Mouse (Mus musculus) limb, embryonic 10.5 days (tissue): Measurements from ENCODE around the gene Hic2. TPM values are rescaled to one million over a fixed set of nuclear protein-coding genes. Genes with fewer than 3 reads are reported as not detected.
A peak's percentile ranks its signal among the peaks of the same experiment; 100 is the strongest.

Experiments used
- DNase-seq: peaks from one replicate; pipeline ENCODE4 v3.0.0-alpha.2; 2017; ENCODE audit warnings: low spot score
- H3K27ac ChIP-seq: fragments of 300-500 bp; sonication (generic); 2 replicates; pipeline ENCODE4 v1.5.1; 2016; ENCODE audit warnings: mild to moderate bottlenecking
- H3K27me3 ChIP-seq: fragments of 300-500 bp; sonication (generic); 2 replicates; pipeline ENCODE4 v1.6.1; 2016; ENCODE audit warnings: low read depth, mild to moderate bottlenecking; ENCODE audit not compliant: poor library complexity, severe bottlenecking
- H3K36me3 ChIP-seq: fragments of 300-500 bp; sonication (generic); 2 replicates; pipeline ENCODE4 v1.6.1; 2016; ENCODE audit warnings: mild to moderate bottlenecking, moderate library complexity
- H3K4me1 ChIP-seq: fragments of 300-500 bp; sonication (generic); 2 replicates; pipeline ENCODE4 v1.6.1; 2016
- H3K4me3 ChIP-seq: fragments of 300-500 bp; sonication (generic); 2 replicates; pipeline ENCODE4 v1.5.1; 2016; ENCODE audit warnings: mild to moderate bottlenecking, moderate library complexity
- H3K9me3 ChIP-seq: fragments of 300-500 bp; sonication (generic); replicated peaks from 2 replicates; pipeline ENCODE4 v1.6.1; 2016; ENCODE audit warnings: mild to moderate bottlenecking
- WGBS: fragments of 180-500 bp; shearing (Covaris S2); methylation state at CpG from one replicate; pipeline ENCODE4 v1.1.7; 2016; 5-methylcytosine and 5-hydroxymethylcytosine counted together
- polyA plus RNA-seq: library from polyadenylated mRNA; unstranded; fragments of >200 nt; fragmentation: Nextera tagmentation; extraction: Ambion mirVana; gene quantifications from 2 replicates; pipeline ENCODE4 v1.2.1, GENCODE M21; 2016

Hic2 gene
- polyA plus RNA-seq, 1 experiment from 2014 or later, result 19.3 TPM

DNA sequence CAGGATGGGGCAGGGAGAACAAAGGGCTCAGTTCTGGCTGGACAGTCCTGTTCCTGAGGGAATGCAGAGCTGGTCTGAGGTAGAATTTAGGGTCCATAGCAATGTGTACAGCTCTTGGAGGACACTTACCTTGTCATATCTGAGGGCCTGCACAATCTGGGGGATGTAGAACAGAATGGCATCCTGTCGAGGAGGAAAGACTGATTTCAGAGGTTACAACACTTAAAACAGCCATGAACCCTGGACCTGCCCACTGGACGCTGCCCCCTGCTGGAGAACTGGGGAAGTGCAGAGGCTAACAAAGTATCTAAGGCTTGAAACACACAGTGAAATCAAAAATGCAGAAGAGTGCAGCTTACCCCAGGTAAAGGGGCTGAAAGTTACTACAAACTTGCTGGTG, 59.4 kb downstream of the Hic2 start:
- peak; percentile 91 for DNase-seq
- Histone ChIP-seq H3K27me3 (no peaks in the 10 kb centered on the region), H3K9me3 (no peaks in the 10 kb centered on the region), H3K4me1 (no peaks in the 10 kb centered on the region), H3K36me3 (peaks cover 60% of the 10 kb centered on the region), H3K27ac (peak overlapping the region; percentile 14; the same call in 1 of the 2 replicates), H3K4me3 (no peak overlapping the region)
- WGBS, result 5% methylated on average over 2 of the region's 2 CpGs

DNA sequence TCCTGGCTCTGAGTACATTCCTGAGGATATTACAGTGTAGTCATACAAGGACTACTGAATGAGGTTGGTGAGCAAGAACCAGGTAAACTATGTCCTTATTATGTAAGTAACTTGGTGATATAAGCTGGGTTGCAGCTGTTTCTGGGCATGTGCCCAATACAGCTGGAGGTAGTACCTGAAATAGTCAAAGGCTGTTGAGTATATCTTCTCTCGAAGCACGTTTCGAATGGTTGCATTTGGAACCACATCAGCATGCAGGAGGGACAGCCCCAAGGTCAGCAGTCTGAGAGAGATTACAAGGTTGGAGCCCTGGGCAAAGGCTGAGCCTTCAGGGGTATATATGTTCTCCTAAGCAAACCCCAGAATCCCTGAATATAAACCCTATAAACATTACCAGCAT, 67.4 kb downstream of the Hic2 start:
- no peak for DNase-seq
- no peaks in the 10 kb centered on the region for H3K27me3 ChIP-seq
- no peaks in the 10 kb centered on the region for H3K4me1 ChIP-seq
- WGBS, result 93% methylated on average over 3 of the region's 3 CpGs
- no peaks in the 10 kb centered on the region for H3K9me3 ChIP-seq
- no peak overlapping the region for H3K27ac ChIP-seq
- peaks cover 71% of the 10 kb centered on the region for H3K36me3 ChIP-seq
- H3K4me3 ChIP-seq, result no peak overlapping the region

DNA sequence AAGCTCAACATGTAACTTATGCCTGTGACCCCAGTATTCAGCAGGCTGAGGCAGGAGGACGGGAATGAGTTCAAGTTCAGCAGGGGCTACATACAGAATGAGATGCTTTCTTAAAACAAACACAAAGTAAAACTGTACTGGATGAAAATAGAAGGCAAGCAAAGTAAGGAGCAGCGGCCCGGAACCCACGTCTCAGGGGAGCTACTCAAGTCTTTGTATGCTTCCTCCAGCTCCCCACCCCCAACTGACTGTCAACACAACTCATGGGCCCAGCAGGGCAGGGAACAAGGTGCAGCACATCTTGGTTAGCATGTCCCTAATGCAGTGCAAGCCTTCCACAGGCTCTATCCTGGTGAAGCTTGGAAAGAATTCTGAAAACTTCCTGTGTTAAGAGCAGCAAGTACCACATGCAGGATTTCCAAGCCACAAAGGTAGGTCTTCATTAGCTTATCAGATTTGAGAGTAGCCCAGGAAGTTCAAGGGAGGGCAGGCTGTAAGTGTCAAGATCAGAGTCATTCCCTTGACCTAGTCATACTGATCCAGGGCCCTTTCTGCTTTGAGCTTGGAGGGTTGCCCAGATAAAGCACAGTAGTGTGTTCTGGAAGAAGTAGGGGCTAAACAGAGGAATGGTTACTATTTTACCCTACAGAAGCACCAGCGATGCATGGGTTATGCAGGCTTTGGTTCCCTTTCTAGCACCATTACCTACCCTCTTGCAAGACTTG, 70.3 kb downstream of the Hic2 start:
- no peaks in the 10 kb centered on the region for H3K27me3 ChIP-seq
- H3K4me3 ChIP-seq, result no peak overlapping the region
- H3K9me3 ChIP-seq, result no peaks in the 10 kb centered on the region
- no peak overlapping the region for H3K27ac ChIP-seq
- no peaks in the 10 kb centered on the region for H3K4me1 ChIP-seq
- WGBS, result 91% methylated on average over 5 of the region's 5 CpGs
- no peak for DNase-seq
- H3K36me3 ChIP-seq, result peaks cover 70% of the 10 kb centered on the region

DNA sequence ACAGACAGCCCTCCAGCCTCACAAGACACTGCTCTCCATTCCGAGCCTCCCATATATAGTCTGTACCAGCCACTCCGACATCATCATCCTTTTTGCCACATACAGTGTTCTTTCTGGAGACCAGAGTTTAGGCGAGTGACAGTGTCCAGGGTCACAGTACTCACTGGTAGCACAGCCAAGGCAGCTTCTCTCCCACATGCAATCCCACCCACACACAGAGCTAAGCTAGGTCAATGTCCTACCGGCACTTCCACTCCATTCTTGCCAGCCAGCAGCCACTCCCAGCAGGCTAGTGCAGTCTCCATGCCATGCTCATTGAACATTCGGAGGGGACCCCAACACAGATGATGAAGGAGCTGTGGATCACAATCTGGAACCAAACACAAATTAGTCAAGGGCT, 74.1 kb downstream of the Hic2 start:
- no peaks in the 10 kb centered on the region for H3K4me1 ChIP-seq
- no peak overlapping the region for H3K27ac ChIP-seq
- 96% methylated on average over 5 of the region's 5 CpGs for WGBS
- H3K9me3 ChIP-seq, result no peaks in the 10 kb centered on the region
- no peak overlapping the region for H3K4me3 ChIP-seq
- no peak for DNase-seq
- peaks cover 68% of the 10 kb centered on the region for H3K36me3 ChIP-seq
- H3K27me3 ChIP-seq, result no peaks in the 10 kb centered on the region

DNA sequence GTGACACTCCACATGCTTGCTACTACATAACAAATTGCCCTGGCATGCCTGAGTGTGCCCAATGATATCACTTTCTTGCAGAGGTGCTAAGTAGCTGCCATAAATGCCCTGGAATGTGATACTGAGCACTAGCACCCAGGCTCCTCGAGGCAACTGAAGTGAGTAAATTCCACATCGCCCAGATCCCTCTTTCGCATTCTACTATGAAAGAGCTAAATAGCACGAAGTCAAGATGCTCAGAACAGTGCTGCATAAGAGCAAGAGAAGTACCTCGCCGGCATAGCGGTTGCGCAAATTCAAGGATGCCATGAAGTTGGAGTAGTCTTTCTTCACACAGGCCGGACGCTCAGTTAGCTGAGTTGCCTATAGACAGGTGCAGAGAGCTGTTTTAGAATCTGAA, 75.7 kb downstream of the Hic2 start:
- Histone ChIP-seq H3K9me3 (no peaks in the 10 kb centered on the region), H3K4me3 (no peak overlapping the region), H3K27me3 (no peaks in the 10 kb centered on the region), H3K36me3 (peaks cover 71% of the 10 kb centered on the region), H3K4me1 (no peaks in the 10 kb centered on the region), H3K27ac (no peak overlapping the region)
- 94% methylated on average over 10 of the region's 10 CpGs for whole genome bisulfite sequencing
- no peak for DNase-seq

DNA sequence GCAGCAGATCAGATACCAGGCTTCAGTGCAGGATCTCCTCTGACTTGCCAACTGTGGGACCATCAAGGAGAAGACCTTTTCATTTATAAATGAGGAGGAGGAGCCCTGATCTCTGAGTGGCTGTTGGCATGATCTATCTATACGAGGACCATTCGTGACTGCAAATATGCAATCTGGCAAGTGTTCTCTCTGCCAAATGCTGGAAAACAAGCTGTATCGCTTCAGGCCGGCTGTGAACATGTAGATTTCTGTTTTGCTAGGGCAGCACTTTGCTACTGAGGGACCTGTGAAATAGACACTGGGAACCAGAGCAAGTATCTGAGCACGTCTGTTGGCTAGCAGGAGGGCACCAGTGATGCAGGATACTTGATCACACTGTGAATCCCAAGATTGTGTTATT, 79.2 kb downstream of the Hic2 start:
- Histone ChIP-seq H3K27ac (no peak overlapping the region), H3K27me3 (no peaks in the 10 kb centered on the region), H3K9me3 (no peaks in the 10 kb centered on the region), H3K4me1 (no peaks in the 10 kb centered on the region), H3K36me3 (peaks cover 82% of the 10 kb centered on the region), H3K4me3 (no peak overlapping the region)
- DNase-seq, result no peak
- 91% methylated on average over 5 of the region's 5 CpGs for WGBS

Other genes starting within 250 kb of the Hic2 start
- 90.3 and 107 TPM in 2 replicates for gene Ypel1, start 163.9 kb upstream of the Hic2 start, polyA plus RNA-seq
- 138 and 172 TPM in 2 replicates for gene Ppil2, start 122.3 kb upstream of the Hic2 start, polyA plus RNA-seq
- gene 2610318N02Rik, start 108.4 kb upstream of the Hic2 start, polyA plus RNA-seq, result 182 and 195 TPM in 2 replicates
- gene Sdf2l1, start 101.2 kb upstream of the Hic2 start, polyA plus RNA-seq, result 87.4 and 114 TPM in 2 replicates
- 4.1 and 7.0 TPM in 2 replicates for gene Ydjc, start 89.0 kb upstream of the Hic2 start, polyA plus RNA-seq
- gene Ccdc116, start 86.3 kb upstream of the Hic2 start, polyA plus RNA-seq, result 0.40 and 0.63 TPM in 2 replicates
- 432 and 433 TPM in 2 replicates for gene Ube2l3, start 30.9 kb upstream of the Hic2 start, polyA plus RNA-seq
- gene Rimbp3, start 25.0 kb upstream of the Hic2 start, polyA plus RNA-seq, result 0.18 and 0.49 TPM in 2 replicates
- 4.7 and 9.1 TPM in 2 replicates for gene Tmem191c, start 42.5 kb downstream of the Hic2 start, polyA plus RNA-seq
- 0.06 and 0.14 TPM in 2 replicates for gene Serpind1, start 97.8 kb downstream of the Hic2 start, polyA plus RNA-seq
- gene Snap29, start 172.4 kb downstream of the Hic2 start, polyA plus RNA-seq, result 8.5 and 11.7 TPM in 2 replicates
- gene Pi4ka, start 172.7 kb downstream of the Hic2 start, polyA plus RNA-seq, result 30.1 and 37.6 TPM in 2 replicates
- gene Crkl, start 218.4 kb downstream of the Hic2 start, polyA plus RNA-seq, result 83.6 and 84.0 TPM in 2 replicates